Comparison of ENCODE assay signal across 17 mouse cellular contexts in genomic region chr13:110752746-110753145, GRCm38 (mm10).
"Had no signal": no experiment of that assay in that cellular context is flagged by ENCODE, and none has a peak within 500 bp of the region (broad histone marks: within the 10 kb centered on the region; RNA-seq: fewer than 3 reads in every experiment).

No protein-coding gene starts in this region.

- H3K9me3 ChIP-seq: lung, embryonic 15.5 days; midbrain, embryonic 13.5 days; midbrain, embryonic 15.5 days; neural tube, embryonic 12.5 days; stomach, embryonic 15.5 days had no signal

- H3K27ac ChIP-seq: lung, embryonic 15.5 days; macrophage; midbrain, embryonic 13.5 days; midbrain, embryonic 15.5 days; neural tube, embryonic 12.5 days; stomach, embryonic 15.5 days; stomach, postnatal 0 days had no signal

- H3K4me3 ChIP-seq: lung, embryonic 15.5 days; megakaryocyte, embryonic 14.5 days; midbrain, embryonic 13.5 days; midbrain, embryonic 15.5 days; neural tube, embryonic 12.5 days; stomach, embryonic 15.5 days had no signal

- H3K36me3 ChIP-seq: lung, embryonic 15.5 days; midbrain, embryonic 13.5 days; midbrain, embryonic 15.5 days; neural tube, embryonic 12.5 days; stomach, embryonic 15.5 days had no signal

- H3K4me1 ChIP-seq: midbrain, embryonic 15.5 days; neural tube, embryonic 12.5 days; stomach, embryonic 15.5 days had no signal

- H3K27me3 ChIP-seq: lung, embryonic 15.5 days; midbrain, embryonic 13.5 days; midbrain, embryonic 15.5 days; neural tube, embryonic 12.5 days; stomach, embryonic 15.5 days had no signal

- H3K9ac ChIP-seq: lung, embryonic 15.5 days; midbrain, embryonic 13.5 days; midbrain, embryonic 15.5 days; neural tube, embryonic 12.5 days; stomach, embryonic 15.5 days had no signal

- ATAC-seq: lung, postnatal 0 days; midbrain, embryonic 13.5 days; midbrain, embryonic 15.5 days had no signal

- H3K4me2 ChIP-seq: lung, embryonic 15.5 days; midbrain, embryonic 11.5 days; midbrain, embryonic 13.5 days; midbrain, embryonic 15.5 days; neural tube, embryonic 12.5 days; stomach, embryonic 15.5 days had no signal

- DNase-seq: lung, adult 2 months; lung, postnatal 14 days; lung, postnatal 36 days; right cerebral cortex, postnatal 14 days; thymus, adult 2 months; thymus, postnatal 25 days; thymus, postnatal 4 days had no signal
